Mouse (Mus musculus) ovary, postnatal 36 days (tissue): ENCODE results near the gene Dkkl1.
"Not testable (repeated sequence)": the region's sequence is repeated elsewhere in the genome, so short reads cannot be mapped to it uniquely, and the experiment has no call there.

Source experiments
- DNase-seq: peaks from one replicate; pipeline ENCODE4 v3.0.0; 2022; ENCODE audit warnings: low spot score, mixed read lengths

Gene Dkkl1

GRCm38 (mm10) chr7:45193406-45193805, 18.5 kb downstream of the Dkkl1 start:
- no peak for DNase-seq

- no peak for DNase-seq
These were observed 19.2 kb downstream of the Dkkl1 start for GRCm38 (mm10) chr7:45192585-45193310.

GRCm38 (mm10) chr7:45191803-45192363, 20.1 kb downstream of the Dkkl1 start:
- DNase-seq = no peak

GRCm38 (mm10) chr7:45191161-45191560, 20.8 kb downstream of the Dkkl1 start:
- no peak for DNase-seq

- no peak for DNase-seq
These were observed 21.8 kb downstream of the Dkkl1 start for GRCm38 (mm10) chr7:45190186-45190585.

GRCm38 (mm10) chr7:45189600-45189999, 22.3 kb downstream of the Dkkl1 start:
- no peak for DNase-seq

- no peak for DNase-seq
These were observed 26.0 kb downstream of the Dkkl1 start for GRCm38 (mm10) chr7:45185921-45186320.

- DNase-seq = no peak
These were observed 28.3 kb downstream of the Dkkl1 start for GRCm38 (mm10) chr7:45183672-45184071.

- DNase-seq = no peak
These were observed 29.3 kb downstream of the Dkkl1 start for GRCm38 (mm10) chr7:45182606-45183005.

GRCm38 (mm10) chr7:45182199-45182601, 29.7 kb downstream of the Dkkl1 start:
- DNase-seq = peak; percentile 83

- DNase-seq = no peak
These were observed 30.4 kb downstream of the Dkkl1 start for GRCm38 (mm10) chr7:45181540-45181939.

- no peak for DNase-seq
These were observed 31.0 kb downstream of the Dkkl1 start, which contains the start of gene Pth2 for GRCm38 (mm10) chr7:45180896-45181477. Gene Pth2, plus strand, starts transcription at chr7:45180995.

GRCm38 (mm10) chr7:45179469-45179868, 32.5 kb downstream of the Dkkl1 start, which contains the start of gene Gfy:
Gene Gfy, minus strand, starts transcription at chr7:45179569.
- no peak for DNase-seq

- DNase-seq = no peak
These were observed 33.4 kb downstream of the Dkkl1 start for GRCm38 (mm10) chr7:45178550-45178949.

- DNase-seq = no peak
These were observed 35.6 kb downstream of the Dkkl1 start for GRCm38 (mm10) chr7:45176356-45176755.

- DNase-seq = no peak
These were observed 36.0 kb downstream of the Dkkl1 start for GRCm38 (mm10) chr7:45175929-45176328.

GRCm38 (mm10) chr7:45175398-45175797, 36.5 kb downstream of the Dkkl1 start:
- DNase-seq = no peak

- no peak for DNase-seq
These were observed 37.2 kb downstream of the Dkkl1 start for GRCm38 (mm10) chr7:45174567-45175280.

- DNase-seq = not testable (repeated sequence)
These were observed 38.2 kb downstream of the Dkkl1 start for GRCm38 (mm10) chr7:45173772-45174171.

- DNase-seq = no peak
These were observed 39.0 kb downstream of the Dkkl1 start for GRCm38 (mm10) chr7:45172974-45173373.

- no peak for DNase-seq
These were observed 42.5 kb downstream of the Dkkl1 start for GRCm38 (mm10) chr7:45169495-45169894.

- no peak for DNase-seq
These were observed 43.3 kb downstream of the Dkkl1 start for GRCm38 (mm10) chr7:45168656-45169055.
